24 mouse cellular contexts compared by ENCODE assay signal in the genomic region with DNA sequence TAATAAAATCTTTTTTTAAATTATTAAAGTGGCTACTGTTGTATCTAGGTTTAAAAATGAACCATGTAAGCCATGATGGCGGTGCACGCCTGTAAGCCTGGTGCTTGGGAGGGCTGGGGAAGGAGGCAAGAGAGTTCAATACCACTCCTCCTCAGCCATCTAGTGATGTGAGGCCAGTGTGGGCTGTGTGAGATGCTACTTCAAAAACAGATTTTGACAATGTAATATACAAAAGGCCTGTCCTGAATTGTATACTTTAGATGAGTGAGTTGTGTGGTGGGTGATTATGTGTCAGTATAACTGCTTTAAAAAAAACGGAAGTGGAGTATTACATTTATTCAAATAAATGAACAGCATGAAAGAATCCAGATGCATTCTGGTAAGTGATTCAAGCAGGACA. TPM values are rescaled to one million over a fixed set of nuclear protein-coding genes. Genes with fewer than 3 reads are reported as not detected.
"Had no signal": no experiment of that assay in that cellular context is flagged by ENCODE, and none has a peak within 500 bp of the region (broad histone marks: within the 10 kb centered on the region; RNA-seq: fewer than 3 reads in every experiment).

No protein-coding gene starts in this region.

- DNase-seq: lung, adult 2 months; lung, postnatal 10 days; lung, postnatal 4 days; midbrain, embryonic 14.5 days; right cerebral cortex, adult 18-20 months; right cerebral cortex, postnatal 25 days; right cerebral cortex, postnatal 4 days; spleen, adult 18-20 months; thymus, adult 18-20 months; thymus, postnatal 14 days; thymus, postnatal 36 days had no signal

- H3K4me1 ChIP-seq: liver, embryonic 12.5 days had no signal

- H3K9me3 ChIP-seq: liver, embryonic 12.5 days; midbrain, embryonic 10.5 days; midbrain, embryonic 12.5 days; neural tube, embryonic 12.5 days; neural tube, embryonic 15.5 days had no signal

- H3K4me2 ChIP-seq: liver, embryonic 12.5 days; midbrain, embryonic 12.5 days; neural tube, embryonic 12.5 days; neural tube, embryonic 15.5 days had no signal

- ATAC-seq: liver, embryonic 12.5 days; midbrain, embryonic 16.5 days had no signal

- H3K27ac ChIP-seq: liver, embryonic 12.5 days; liver, embryonic 14.5 days; midbrain, embryonic 10.5 days; midbrain, embryonic 12.5 days; neural tube, embryonic 12.5 days; neural tube, embryonic 15.5 days had no signal

- H3K36me3 ChIP-seq: liver, embryonic 12.5 days; midbrain, embryonic 10.5 days; midbrain, embryonic 12.5 days; neural tube, embryonic 12.5 days; neural tube, embryonic 15.5 days had no signal

- H3K9ac ChIP-seq: liver, embryonic 12.5 days; liver, embryonic 14.5 days; midbrain, embryonic 12.5 days; neural tube, embryonic 12.5 days; neural tube, embryonic 15.5 days had no signal

- H3K4me3 ChIP-seq: liver, embryonic 12.5 days; midbrain, embryonic 10.5 days; midbrain, embryonic 12.5 days; myocyte; neural tube, embryonic 12.5 days; neural tube, embryonic 15.5 days had no signal

- H3K27me3 ChIP-seq: liver, embryonic 12.5 days; midbrain, embryonic 12.5 days; neural tube, embryonic 12.5 days; neural tube, embryonic 15.5 days had no signal

RNA-seq across cellular contexts. Expression of a gene that starts 23.5 kb away (rescaled TPM):
- polyA plus RNA-seq: liver, embryonic 12.5 days; liver, embryonic 14.5 days; liver, embryonic 16.5 days; lung, adult 2 months; midbrain, embryonic 10.5 days; midbrain, embryonic 12.5 days; midbrain, embryonic 14.5 days; midbrain, embryonic 16.5 days; myocyte; neural tube, embryonic 12.5 days; neural tube, embryonic 15.5 days; small intestine, adult 2 months; stomach, embryonic 14.5 days; stomach, embryonic 16.5 days; thymus, postnatal 0 days had no signal

RNA-seq across cellular contexts. Expression of a gene that starts 56.7 kb away (rescaled TPM):
- polyA plus RNA-seq: liver, embryonic 12.5 days; liver, embryonic 14.5 days; liver, embryonic 16.5 days; lung, adult 2 months; midbrain, embryonic 10.5 days; midbrain, embryonic 12.5 days; midbrain, embryonic 14.5 days; midbrain, embryonic 16.5 days; myocyte; neural tube, embryonic 12.5 days; neural tube, embryonic 15.5 days; small intestine, adult 2 months; stomach, embryonic 14.5 days; stomach, embryonic 16.5 days; thymus, postnatal 0 days had no signal
